Mouse (Mus musculus) small intestine, adult 2 months (tissue): Measurements from ENCODE around the gene Mcub. TPM values are rescaled to one million over a fixed set of nuclear protein-coding genes. Genes with fewer than 3 reads are reported as not detected.

Experiments
- H3K27ac ChIP-seq: fragments of 200-500 bp; 2 replicates; pipeline ENCODE4 v1.5.1; 2012; ENCODE audit warnings: low read depth, low read length, control low read depth, inconsistent platforms; ENCODE audit not compliant: insufficient read depth
- H3K27me3 ChIP-seq: fragments of 200-500 bp; 2 replicates; pipeline ENCODE4 v1.6.1; 2012; ENCODE audit warnings: mild to moderate bottlenecking, moderate library complexity, low read length, inconsistent platforms; ENCODE audit not compliant: control insufficient read depth, insufficient read depth
- H3K36me3 ChIP-seq: fragments of 200-500 bp; 2 replicates; pipeline ENCODE4 v1.6.1; 2012; ENCODE audit warnings: mild to moderate bottlenecking, low read length, control low read depth, inconsistent platforms; ENCODE audit not compliant: control insufficient read depth, insufficient read depth
- H3K4me1 ChIP-seq: fragments of 200-500 bp; 2 replicates; pipeline ENCODE4 v1.6.1; 2012; ENCODE audit warnings: low read length, inconsistent platforms, mixed read lengths; ENCODE audit not compliant: control insufficient read depth, insufficient read depth, insufficient read length
- H3K4me3 ChIP-seq: fragments of 200-500 bp; 2 replicates; pipeline ENCODE4 v1.5.1; 2012; ENCODE audit warnings: low read depth, mild to moderate bottlenecking, control low read depth, inconsistent platforms, low read length, moderate library complexity
- CTCF ChIP-seq: fragments of 200-500 bp; IDR thresholded peaks from 2 replicates; pipeline ENCODE4 v1.5.1; 2012; ENCODE audit warnings: low read depth, mild to moderate bottlenecking, control low read depth, inconsistent platforms, low read length, moderate library complexity, mixed read lengths; ENCODE audit not compliant: insufficient replicate concordance, insufficient read length; ENCODE audit errors: extremely low read depth
- POLR2A ChIP-seq: fragments of 200-500 bp; IDR thresholded peaks from 2 replicates; pipeline ENCODE4 v1.6.1; 2012; ENCODE audit warnings: low read depth, mild to moderate bottlenecking, control low read depth, inconsistent platforms, low read length, moderate library complexity
- WGBS: fragments of 180-500 bp; shearing (Covaris S2); methylation state at CpG from one replicate; pipeline ENCODE4 v1.1.7; 2018; 5-methylcytosine and 5-hydroxymethylcytosine counted together
- polyA plus RNA-seq: library from polyadenylated mRNA; depleted of rRNA; stranded (reverse); fragments of >200 nt; gene quantifications from 2 replicates; pipeline ENCODE4 v1.2.3, GENCODE M21; 2012

Mcub gene
- polyA plus RNA-seq, 1 experiment, result 0.96 TPM

DNA sequence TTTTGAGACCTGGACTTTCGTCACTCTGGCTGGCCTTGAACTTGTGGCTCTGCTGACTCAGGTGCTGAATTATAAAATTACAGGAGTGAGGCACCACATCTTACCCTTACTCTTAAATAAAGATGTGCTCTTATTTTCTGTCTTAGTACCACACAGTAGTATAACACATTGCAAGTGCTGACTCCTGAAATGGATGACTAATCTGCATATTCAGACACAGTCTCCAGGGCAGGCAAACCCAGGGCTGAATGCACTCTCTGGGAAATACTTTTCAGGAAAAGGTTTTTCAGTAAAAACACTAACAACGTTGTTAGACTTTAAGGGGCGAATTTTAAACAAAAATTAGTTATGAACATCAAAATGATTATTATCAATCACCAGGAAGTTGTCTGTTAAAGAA, 27.3 kb upstream of the Mcub start:
- TF ChIP-seq CTCF (no peak), POLR2A (no peak)
- WGBS, result 83% methylated on average over 3 of the region's 3 CpGs
- Histone ChIP-seq H3K4me3 (no peak overlapping the region), H3K36me3 (peaks cover 66% of the 10 kb centered on the region), H3K27me3 (no peaks in the 10 kb centered on the region), H3K4me1 (no peaks in the 10 kb centered on the region), H3K27ac (no peak overlapping the region)

DNA sequence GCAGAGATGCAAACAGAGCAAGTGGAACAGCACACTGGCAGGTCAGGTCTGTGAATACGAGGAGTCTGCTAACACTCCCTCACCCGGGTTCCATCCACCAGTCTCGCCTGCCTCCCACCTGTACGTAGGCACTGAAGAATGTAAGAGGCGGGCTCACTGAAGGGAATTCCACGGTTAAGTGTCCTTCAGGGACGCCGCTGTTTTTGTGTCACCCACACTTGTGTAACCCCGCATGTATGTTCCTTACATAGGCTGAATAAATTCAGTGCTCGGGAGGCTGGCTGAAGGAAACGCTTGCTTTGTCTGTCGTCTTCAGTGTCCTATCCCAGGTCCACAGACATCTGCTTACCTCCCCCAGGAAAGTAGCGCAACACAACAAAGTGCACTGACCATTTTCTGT, 17.3 kb upstream of the Mcub start:
- peaks cover 69% of the 10 kb centered on the region for H3K36me3 ChIP-seq
- 94% methylated on average over 13 of the region's 13 CpGs for WGBS
- H3K27ac ChIP-seq, result no peak overlapping the region
- no peak overlapping the region for H3K4me3 ChIP-seq
- H3K27me3 ChIP-seq, result no peaks in the 10 kb centered on the region
- H3K4me1 ChIP-seq, result no peaks in the 10 kb centered on the region
- TF ChIP-seq POLR2A (no peak), CTCF (no peak)

DNA sequence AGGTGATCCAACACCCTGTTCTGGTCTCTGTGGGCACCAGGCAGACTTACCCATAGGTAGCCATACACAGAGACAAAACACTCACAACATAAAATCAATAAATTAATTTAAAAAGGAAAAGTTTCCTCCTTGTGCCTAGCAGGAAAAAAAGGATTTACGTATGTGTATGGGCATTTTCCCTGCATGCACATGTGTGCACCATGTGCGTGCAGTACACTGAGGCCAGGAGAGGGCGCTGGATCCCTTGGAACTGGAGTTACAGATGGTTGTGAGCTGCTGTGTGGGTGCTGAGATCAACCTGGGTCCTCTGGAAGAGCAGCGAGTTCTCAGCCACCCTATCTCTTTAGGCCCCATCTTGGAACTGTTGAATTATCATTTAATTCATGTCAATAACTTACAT, 15.3 kb upstream of the Mcub start:
- Histone ChIP-seq H3K4me1 (no peaks in the 10 kb centered on the region), H3K36me3 (peaks cover 65% of the 10 kb centered on the region)
- WGBS, result 90% methylated on average over 4 of the region's 4 CpGs

DNA sequence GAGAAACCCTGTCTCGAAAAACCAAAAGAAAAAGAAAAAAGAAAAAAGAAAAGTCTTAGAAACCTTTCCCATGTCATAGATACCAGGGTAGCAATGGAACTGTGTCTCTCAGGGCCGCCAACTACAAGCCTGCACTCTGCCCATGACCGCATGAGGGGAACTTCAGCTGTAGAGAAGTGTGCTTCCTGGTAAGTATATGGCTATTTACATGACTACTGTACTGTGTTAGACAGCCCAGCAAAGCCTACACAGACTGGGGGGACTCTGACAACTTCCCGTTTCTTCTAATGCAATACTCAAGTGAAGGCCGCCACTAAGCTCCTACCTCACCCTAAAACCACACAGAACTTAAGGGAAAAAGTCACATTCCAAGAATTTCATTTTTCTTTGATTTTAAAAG, 14.8 kb upstream of the Mcub start:
- no peaks in the 10 kb centered on the region for H3K4me1 ChIP-seq
- H3K4me3 ChIP-seq, result no peak overlapping the region
- no peak overlapping the region for H3K27ac ChIP-seq
- peaks cover 60% of the 10 kb centered on the region for H3K36me3 ChIP-seq
- H3K27me3 ChIP-seq, result no peaks in the 10 kb centered on the region
- TF ChIP-seq CTCF (no peak), POLR2A (no peak)
- 88% methylated on average over 5 of the region's 5 CpGs for WGBS

More for the DNA sequence above, 15.3 kb upstream of the Mcub start:
- Histone ChIP-seq H3K4me3 (no peak overlapping the region), H3K27ac (no peak overlapping the region), H3K27me3 (no peaks in the 10 kb centered on the region)
- TF ChIP-seq POLR2A, result no peak
- no peak for TF ChIP-seq CTCF

DNA sequence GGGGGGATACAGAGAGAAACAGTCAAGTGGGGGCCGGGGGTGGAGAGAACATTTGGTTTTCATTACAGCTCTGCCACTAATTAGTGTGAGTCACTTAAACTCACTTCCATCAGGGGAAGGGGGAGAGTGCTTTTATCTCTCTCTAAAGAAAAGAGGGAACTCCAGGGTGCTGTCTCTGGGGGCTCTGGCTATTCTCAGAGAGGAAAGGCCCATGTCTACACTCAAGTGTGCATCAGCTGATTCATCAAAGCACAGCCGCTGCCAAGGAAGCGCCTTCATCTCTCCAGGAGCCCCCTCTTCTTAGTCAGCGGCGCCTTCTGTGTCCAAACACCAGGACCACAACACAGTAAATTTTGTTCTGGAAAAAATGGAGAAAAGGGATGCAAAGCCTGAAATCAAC, 12.3 kb upstream of the Mcub start:
- Histone ChIP-seq H3K4me3 (no peak overlapping the region), H3K4me1 (no peaks in the 10 kb centered on the region), H3K36me3 (peaks cover 37% of the 10 kb centered on the region), H3K27ac (no peak overlapping the region), H3K27me3 (no peaks in the 10 kb centered on the region)
- 83% methylated on average over 5 of the region's 5 CpGs for whole genome bisulfite sequencing
- no peak for TF ChIP-seq CTCF
- TF ChIP-seq POLR2A, result no peak

DNA sequence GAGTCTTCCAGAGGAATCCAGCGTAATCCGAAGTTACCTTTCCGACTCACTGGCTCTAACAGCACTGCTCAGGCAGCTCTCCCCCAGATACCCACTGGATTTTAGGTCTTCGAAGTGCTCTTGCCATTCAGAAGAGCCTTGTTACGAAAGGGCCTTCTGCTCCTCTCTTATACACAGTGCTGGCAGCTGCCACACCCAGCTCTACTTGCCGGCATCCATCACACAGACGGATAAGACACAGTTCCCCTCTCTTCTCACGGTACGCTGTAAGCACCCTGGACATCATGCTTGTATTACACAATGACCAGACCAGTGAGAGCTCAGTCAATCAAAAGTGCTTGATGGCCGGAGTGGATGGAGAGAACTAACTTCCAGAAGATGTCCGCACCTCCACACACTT, 11.8 kb upstream of the Mcub start:
- Histone ChIP-seq H3K36me3 (peaks cover 33% of the 10 kb centered on the region), H3K27ac (no peak overlapping the region), H3K4me3 (no peak overlapping the region), H3K27me3 (no peaks in the 10 kb centered on the region), H3K4me1 (no peaks in the 10 kb centered on the region)
- 88% methylated on average over 11 of the region's 11 CpGs for WGBS
- TF ChIP-seq CTCF (no peak), POLR2A (no peak)

DNA sequence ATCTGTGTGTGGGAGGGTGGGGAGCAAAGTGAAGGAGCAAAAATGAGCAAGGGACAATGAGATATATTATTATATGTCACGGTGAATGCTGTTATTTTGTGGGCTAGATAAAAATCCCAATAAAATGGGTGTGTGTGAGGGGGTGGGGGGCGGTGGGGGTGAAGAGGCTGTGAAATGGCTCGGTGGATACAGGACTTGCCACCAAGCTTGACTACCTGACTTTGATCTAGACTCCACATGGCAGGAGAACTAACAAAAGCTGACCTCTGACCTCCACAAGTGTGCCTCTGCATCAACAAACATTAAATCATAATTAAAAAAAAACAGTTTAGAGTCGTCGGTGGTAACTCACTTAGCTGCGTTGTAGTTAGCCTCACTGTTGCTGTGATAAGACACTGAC, 9.5 kb upstream of the Mcub start:
- Histone ChIP-seq H3K4me3 (no peak overlapping the region), H3K27ac (no peak overlapping the region), H3K36me3 (peaks cover 19% of the 10 kb centered on the region), H3K4me1 (no peaks in the 10 kb centered on the region), H3K27me3 (no peaks in the 10 kb centered on the region)
- WGBS, result 19% methylated on average over 6 of the region's 6 CpGs
- no peak for TF ChIP-seq CTCF

DNA sequence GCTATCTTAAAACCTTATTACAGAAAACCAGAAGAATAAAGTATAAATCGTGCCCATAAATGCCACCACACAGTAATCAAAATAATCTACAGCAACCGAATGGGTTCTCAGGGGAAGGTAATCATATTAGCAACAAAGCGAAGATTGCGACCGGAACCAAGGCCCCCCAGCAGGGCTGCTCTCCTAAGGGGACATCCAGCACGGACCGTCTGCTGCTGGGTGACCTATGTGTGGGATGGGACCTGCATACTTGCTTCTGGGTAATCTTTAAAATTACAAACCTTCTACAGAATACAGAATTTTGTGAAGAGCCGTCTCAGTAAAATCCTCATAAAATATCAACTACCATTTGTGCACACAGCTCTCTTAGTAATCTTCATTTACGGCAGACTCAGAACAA, 8.7 kb upstream of the Mcub start:
- Histone ChIP-seq H3K36me3 (peaks cover 15% of the 10 kb centered on the region), H3K27me3 (no peaks in the 10 kb centered on the region), H3K27ac (no peak overlapping the region), H3K4me1 (no peaks in the 10 kb centered on the region), H3K4me3 (no peak overlapping the region)
- no peak for TF ChIP-seq CTCF
- no peak for TF ChIP-seq POLR2A
- 92% methylated on average over 9 of the region's 9 CpGs for WGBS
